Mouse (Mus musculus) intestine, embryonic 14.5 days (tissue): ENCODE data around the gene Srp68. TPM values are rescaled to one million over a fixed set of nuclear protein-coding genes. Genes with fewer than 3 reads are reported as not detected.

ENCODE experiments used
- ATAC-seq: fragments of 200-750 bp; cut with Nextera tagmentation; replicated peaks from 2 replicates; pipeline ENCODE4 v1.8.0; 2017; ENCODE audit warnings: low read depth, moderate number of reproducible peaks, moderate TSS enrichment, moderate library complexity; ENCODE audit not compliant: low FRiP score, low TSS enrichment
- DNase-seq: peaks from one replicate; pipeline ENCODE4 v3.0.0-alpha.2; 2018; ENCODE audit warnings: low spot score
- H3K27ac ChIP-seq: fragments of 300-500 bp; sonication (generic); 2 replicates; pipeline ENCODE4 v1.5.1; 2014; ENCODE audit warnings: low read depth, mild to moderate bottlenecking, control low read depth
- H3K27me3 ChIP-seq: fragments of 300-500 bp; sonication (generic); replicated peaks from 2 replicates; pipeline ENCODE4 v1.6.1; 2014; ENCODE audit warnings: low read length, control low read depth; ENCODE audit not compliant: control insufficient read depth, insufficient read depth
- H3K36me3 ChIP-seq: fragments of 300-500 bp; sonication (generic); 2 replicates; pipeline ENCODE4 v1.6.1; 2014; ENCODE audit warnings: low read length, control low read depth; ENCODE audit not compliant: control insufficient read depth, insufficient read depth
- H3K4me1 ChIP-seq: fragments of 300-500 bp; sonication (generic); replicated peaks from 2 replicates; pipeline ENCODE4 v1.6.1; 2014; ENCODE audit warnings: low read length, control low read depth, mixed read lengths; ENCODE audit not compliant: control insufficient read depth, insufficient read depth
- H3K4me2 ChIP-seq: fragments of 300-500 bp; sonication (generic); 2 replicates; pipeline ENCODE4 v1.6.1; 2014; ENCODE audit warnings: low read length
- H3K4me3 ChIP-seq: fragments of 300-500 bp; sonication (generic); 2 replicates; pipeline ENCODE4 v1.5.1; 2014; ENCODE audit warnings: low read depth, low read length, control low read depth, mixed read lengths
- H3K9ac ChIP-seq: fragments of 300-500 bp; sonication (generic); 2 replicates; pipeline ENCODE4 v1.6.1; 2014; ENCODE audit warnings: mild to moderate bottlenecking, low read length
- H3K9me3 ChIP-seq: fragments of 300-500 bp; sonication (generic); 2 replicates; pipeline ENCODE4 v1.6.1; 2016; ENCODE audit warnings: low read length, control low read depth; ENCODE audit not compliant: control insufficient read depth
- WGBS: fragments of 180-500 bp; shearing (Covaris S2); extraction: QIAGEN DNeasy Blood & Tissue Kit; methylation state at CpG from one replicate; pipeline ENCODE4 v1.1.7; 2014; 5-methylcytosine and 5-hydroxymethylcytosine counted together
- polyA plus RNA-seq: library from polyadenylated mRNA; unstranded; fragments of >200 nt; fragmentation: Nextera tagmentation; extraction: Ambion mirVana; gene quantifications from 2 replicates; pipeline ENCODE4 v1.2.1, GENCODE M21; 2014

The Srp68 gene
- polyA plus RNA-seq, 1 experiment from 2014 or later = 83.2 TPM

DNA sequence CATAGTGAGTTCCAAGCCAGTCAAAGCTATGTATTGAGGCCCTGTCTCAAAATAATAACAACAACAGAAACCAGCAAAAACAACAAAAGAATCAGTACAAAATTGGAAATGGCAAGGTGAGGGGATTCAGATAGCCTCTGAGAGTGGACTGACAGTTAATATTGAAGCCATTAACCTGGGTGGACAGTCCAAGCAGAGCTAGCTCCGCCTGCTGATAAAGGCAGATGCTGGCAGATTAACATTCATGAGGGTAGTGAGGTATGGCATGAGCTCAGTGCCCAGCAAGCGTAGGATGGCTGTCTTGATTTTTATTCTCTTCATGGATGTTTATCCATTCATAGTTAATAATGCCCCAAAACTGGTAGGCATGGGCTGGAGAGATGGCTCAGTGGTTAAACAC lies 72.9 kb downstream of the Srp68 start:
- 0 out of 2 replicates have a peak, but pooled peaks cover 12% of the 10 kb centered on the region for H3K4me1 ChIP-seq
- H3K9me3 ChIP-seq = no peaks in the 10 kb centered on the region
- no peak overlapping the region for H3K9ac ChIP-seq
- no peak overlapping the region for H3K4me3 ChIP-seq
- H3K36me3 ChIP-seq = peaks cover 15% of the 10 kb centered on the region
- no peaks in the 10 kb centered on the region for H3K27me3 ChIP-seq
- DNase-seq (no peak), ATAC-seq (no peak)
- 93% methylated on average over 2 of the region's 2 CpGs for WGBS
- H3K4me2 ChIP-seq = no peak overlapping the region
- no peak overlapping the region for H3K27ac ChIP-seq

- DNase-seq = peak; percentile 97
- peak; percentile 98 for ATAC-seq
- peak within 1 kb of the TSS; percentile 95 for H3K27ac ChIP-seq
- H3K4me2 ChIP-seq = peak within 1 kb of the TSS; percentile 57
- no peaks in the 10 kb centered on the region for H3K27me3 ChIP-seq
- no peaks in the 10 kb centered on the region for H3K9me3 ChIP-seq
- H3K4me1 ChIP-seq = 0 out of 2 replicates have a peak, but pooled peaks cover 12% of the 10 kb centered on the region
- WGBS = under 1% methylated on average over 62 of the region's 62 CpGs
- peak within 1 kb of the TSS; percentile 90 for H3K4me3 ChIP-seq
- peak within 1 kb of the TSS; percentile 85 for H3K9ac ChIP-seq
- H3K36me3 ChIP-seq = peaks cover 9% of the 10 kb centered on the region; the same call in 1 of the 2 replicates
These were observed 75.1 kb downstream of the Srp68 start, which contains the start of the genes Ten1 and Acox1 for GRCm38 (mm10) chr11:116198639-116199531. Gene Ten1 (plus strand): TSS chr11:116198855. Gene Acox1 (minus strand): TSS chr11:116199045.

DNA sequence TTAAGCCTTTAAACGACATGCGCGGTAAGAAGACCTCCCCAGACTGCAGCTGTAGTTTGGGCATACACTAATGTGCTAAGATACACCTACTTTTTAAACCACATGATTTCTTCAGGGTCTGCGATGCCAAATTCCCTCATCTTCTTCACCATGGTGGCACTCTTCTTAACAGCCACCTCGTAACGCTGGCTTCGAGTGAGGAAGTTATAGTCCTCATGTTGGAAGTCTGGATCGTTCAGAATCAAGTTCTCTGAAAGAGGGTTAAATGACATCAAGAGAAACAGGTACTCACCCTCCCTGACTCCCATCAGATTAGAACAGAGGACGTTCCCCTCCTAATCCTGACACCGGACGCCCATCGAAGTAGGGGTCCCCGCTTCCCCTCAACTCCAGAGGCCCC lies 75.9 kb downstream of the Srp68 start:
- Histone ChIP-seq H3K4me1 (0 out of 2 replicates have a peak, but pooled peaks cover 12% of the 10 kb centered on the region), H3K9ac (peak overlapping the region; percentile 85), H3K9me3 (no peaks in the 10 kb centered on the region), H3K27me3 (no peaks in the 10 kb centered on the region), H3K4me3 (peak overlapping the region; percentile 90), H3K4me2 (peak overlapping the region; percentile 57), H3K27ac (peak overlapping the region; percentile 95), H3K36me3 (peaks cover 9% of the 10 kb centered on the region; the same call in 1 of the 2 replicates)
- 26% methylated on average over 13 of the region's 13 CpGs for WGBS
- no peak for DNase-seq
- ATAC-seq = no peak

DNA sequence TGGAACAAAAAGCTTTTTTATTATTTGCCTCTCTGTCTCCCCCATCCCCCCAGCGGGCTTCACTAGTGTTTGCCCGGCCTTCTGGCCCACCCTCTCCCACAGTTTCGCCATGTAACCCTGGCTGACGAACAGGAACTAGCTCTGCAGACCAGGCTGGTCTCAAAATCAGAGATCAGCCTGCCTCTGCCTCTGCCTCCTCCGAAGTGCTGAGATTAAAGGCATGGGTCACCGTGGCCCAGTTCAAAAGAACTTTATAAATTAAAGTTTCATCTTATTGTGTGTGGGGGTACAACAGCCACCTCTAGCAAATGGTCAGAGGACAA lies 76.5 kb downstream of the Srp68 start:
- Histone ChIP-seq H3K27me3 (no peaks in the 10 kb centered on the region), H3K9ac (no peak overlapping the region), H3K4me2 (peak overlapping the region; percentile 57), H3K4me3 (peak overlapping the region; percentile 90), H3K27ac (no peak overlapping the region), H3K9me3 (no peaks in the 10 kb centered on the region), H3K4me1 (0 out of 2 replicates have a peak, but pooled peaks cover 12% of the 10 kb centered on the region), H3K36me3 (peaks cover 9% of the 10 kb centered on the region; the same call in 1 of the 2 replicates)
- WGBS = 86% methylated on average over 6 of the region's 6 CpGs
- ATAC-seq (no peak), DNase-seq (no peak)

- Histone ChIP-seq H3K9ac (no peak overlapping the region), H3K9me3 (no peaks in the 10 kb centered on the region), H3K4me3 (no peak overlapping the region), H3K27ac (no peak overlapping the region), H3K36me3 (peaks cover 9% of the 10 kb centered on the region; the same call in 1 of the 2 replicates), H3K27me3 (no peaks in the 10 kb centered on the region), H3K4me2 (peak overlapping the region; percentile 57), H3K4me1 (0 out of 2 replicates have a peak, but pooled peaks cover 12% of the 10 kb centered on the region)
- 93% methylated on average over 18 of the region's 18 CpGs for WGBS
- no peak for DNase-seq
- ATAC-seq = no peak
These were observed 77.0 kb downstream of the Srp68 start for GRCm38 (mm10) chr11:116196866-116197583.

DNA sequence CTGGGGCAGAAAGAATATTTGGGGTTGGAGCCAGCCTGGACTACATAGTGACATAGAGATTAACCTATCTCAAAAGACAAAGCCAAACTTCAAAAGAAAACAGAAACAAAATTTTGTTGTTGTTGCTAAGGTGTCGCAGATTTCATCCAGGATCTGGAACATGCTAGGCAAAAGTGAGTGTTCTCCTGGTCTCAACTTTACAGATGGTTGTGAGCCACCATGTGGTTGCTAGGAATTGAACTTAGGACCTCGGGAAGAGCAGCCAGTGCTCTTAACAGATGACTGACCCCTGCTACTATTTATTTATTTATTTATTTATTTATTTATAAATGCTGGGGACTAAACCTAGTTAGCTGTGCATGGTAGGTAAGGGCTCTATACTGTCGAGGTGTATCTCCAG lies 77.7 kb downstream of the Srp68 start:
- DNase-seq = no peak
- Histone ChIP-seq H3K4me3 (no peak overlapping the region), H3K27ac (no peak overlapping the region), H3K4me2 (no peak overlapping the region), H3K4me1 (0 out of 2 replicates have a peak, but pooled peaks cover 12% of the 10 kb centered on the region), H3K9ac (no peak overlapping the region), H3K36me3 (peaks cover 9% of the 10 kb centered on the region; the same call in 1 of the 2 replicates), H3K27me3 (no peaks in the 10 kb centered on the region), H3K9me3 (no peaks in the 10 kb centered on the region)
- WGBS = 84% methylated on average over 3 of the region's 3 CpGs
- no peak for ATAC-seq

DNA sequence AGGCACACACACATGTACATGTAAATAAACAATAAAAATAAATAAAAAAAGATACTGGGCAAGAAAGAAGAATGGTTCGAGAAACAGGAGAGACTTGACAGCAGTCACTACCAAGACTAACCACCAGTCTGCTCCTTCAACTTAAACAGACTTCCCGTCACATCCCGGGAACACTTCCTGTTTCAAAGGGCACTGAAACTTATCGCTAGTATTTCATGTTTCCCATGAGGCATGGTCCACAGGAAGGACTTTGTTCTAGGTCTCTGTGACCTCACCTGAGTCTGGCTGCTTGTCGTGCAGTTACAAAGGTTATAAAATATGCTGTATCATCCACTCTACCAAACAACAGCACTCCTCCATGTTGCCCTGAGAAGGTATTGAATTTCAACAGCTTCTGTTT lies 78.8 kb downstream of the Srp68 start:
- H3K9me3 ChIP-seq = no peaks in the 10 kb centered on the region
- H3K4me2 ChIP-seq = no peak overlapping the region
- DNase-seq (no peak), ATAC-seq (no peak)
- 0 out of 2 replicates have a peak, but pooled peaks cover 12% of the 10 kb centered on the region for H3K4me1 ChIP-seq
- WGBS = 64% methylated on average over 5 of the region's 5 CpGs
- no peak overlapping the region for H3K9ac ChIP-seq
- H3K36me3 ChIP-seq = peaks cover 11% of the 10 kb centered on the region; the same call in 1 of the 2 replicates
- H3K27me3 ChIP-seq = no peaks in the 10 kb centered on the region
- H3K27ac ChIP-seq = no peak overlapping the region; the same call in 1 of the 2 replicates
- no peak overlapping the region for H3K4me3 ChIP-seq
